Mouse (Mus musculus) skeletal muscle tissue, adult 2 months (tissue): ENCODE results near the gene Atp9a.
A peak's percentile ranks its signal among the peaks of the same experiment; 100 is the strongest.

Experiments
- DNase-seq: peaks from one replicate; pipeline ENCODE4 v3.0.0-alpha.2; 2012; ENCODE audit warnings: low read depth, low spot score

Gene Atp9a

GRCm38 (mm10) chr2:168643524-168644177 lies 98.6 kb downstream of the Atp9a start:
- DNase-seq = no peak

- no peak for DNase-seq
These were observed 100.0 kb downstream of the Atp9a start for GRCm38 (mm10) chr2:168642187-168642586.

GRCm38 (mm10) chr2:168640460-168640859 lies 101.7 kb downstream of the Atp9a start:
- no peak for DNase-seq

- no peak for DNase-seq
These were observed 107.3 kb downstream of the Atp9a start for GRCm38 (mm10) chr2:168634881-168635280.

- DNase-seq = no peak
These were observed 108.8 kb downstream of the Atp9a start for GRCm38 (mm10) chr2:168633301-168633816.

GRCm38 (mm10) chr2:168632543-168632942 lies 109.7 kb downstream of the Atp9a start:
- DNase-seq = no peak

- peak; percentile 78 for DNase-seq
These were observed 113.4 kb downstream of the Atp9a start for GRCm38 (mm10) chr2:168628787-168629186.

- DNase-seq = peak; percentile 84
These were observed 114.1 kb downstream of the Atp9a start for GRCm38 (mm10) chr2:168627829-168628770.

GRCm38 (mm10) chr2:168626385-168626784 lies 115.8 kb downstream of the Atp9a start:
- no peak for DNase-seq

- DNase-seq = no peak
These were observed 117.1 kb downstream of the Atp9a start for GRCm38 (mm10) chr2:168625091-168625490.

- no peak for DNase-seq
These were observed 121.0 kb downstream of the Atp9a start for GRCm38 (mm10) chr2:168621111-168621802.

GRCm38 (mm10) chr2:168618205-168618717 lies 123.9 kb downstream of the Atp9a start:
- DNase-seq = no peak

- DNase-seq = no peak
These were observed 127.0 kb downstream of the Atp9a start for GRCm38 (mm10) chr2:168615160-168615559.

- DNase-seq = no peak
These were observed 127.9 kb downstream of the Atp9a start for GRCm38 (mm10) chr2:168614170-168614872.

GRCm38 (mm10) chr2:168613092-168613880 lies 128.9 kb downstream of the Atp9a start:
- no peak for DNase-seq

- DNase-seq = no peak
These were observed 131.3 kb downstream of the Atp9a start for GRCm38 (mm10) chr2:168610941-168611340.

- no peak for DNase-seq
These were observed 132.5 kb downstream of the Atp9a start for GRCm38 (mm10) chr2:168609653-168610248.

- DNase-seq = no peak
These were observed 134.1 kb downstream of the Atp9a start for GRCm38 (mm10) chr2:168608125-168608564.

- no peak for DNase-seq
These were observed 137.5 kb downstream of the Atp9a start for GRCm38 (mm10) chr2:168604655-168605070.

- no peak for DNase-seq
These were observed 139.8 kb downstream of the Atp9a start for GRCm38 (mm10) chr2:168602387-168602741.
